Mouse (Mus musculus): ENCODE results near the gene Wtap.
"Not testable (repeated sequence)": the region's sequence is repeated elsewhere in the genome, so short reads cannot be mapped to it uniquely, and the experiment has no call there.

Gene Wtap

GRCm38 (mm10) chr17:12960331-12960873 lies 33.6 kb downstream of the Wtap start, which contains the start of gene Acat2:
Acat2 (minus strand) TSS chr17:12960747.
- DNase-seq = peak; percentile 97

- DNase-seq = not testable (repeated sequence)
Measured at GRCm38 (mm10) chr17:12959377-12959776, 34.6 kb downstream of the Wtap start.

GRCm38 (mm10) chr17:12956664-12957063 lies 37.3 kb downstream of the Wtap start:
- DNase-seq = no peak

DNA sequence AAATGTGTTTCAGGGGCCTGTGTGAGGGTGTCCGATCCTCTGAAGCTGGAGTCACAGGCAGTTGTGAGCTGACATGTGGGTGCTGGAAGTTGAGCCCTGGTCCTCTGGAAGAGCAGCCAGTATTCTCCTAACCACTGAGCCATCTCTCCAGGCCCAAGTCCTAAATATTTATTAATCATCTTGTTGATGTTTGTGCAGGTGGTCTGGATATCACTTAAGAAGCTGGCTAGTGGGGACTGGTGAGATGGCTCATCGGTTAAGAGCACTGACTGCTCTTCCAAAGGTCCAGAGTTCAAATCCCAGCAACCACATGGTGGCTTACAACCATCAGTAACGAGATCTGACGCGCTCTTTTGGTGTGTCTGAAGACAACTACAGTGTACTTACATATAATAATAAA lies 44.3 kb downstream of the Wtap start:
- no peak for DNase-seq

DNA sequence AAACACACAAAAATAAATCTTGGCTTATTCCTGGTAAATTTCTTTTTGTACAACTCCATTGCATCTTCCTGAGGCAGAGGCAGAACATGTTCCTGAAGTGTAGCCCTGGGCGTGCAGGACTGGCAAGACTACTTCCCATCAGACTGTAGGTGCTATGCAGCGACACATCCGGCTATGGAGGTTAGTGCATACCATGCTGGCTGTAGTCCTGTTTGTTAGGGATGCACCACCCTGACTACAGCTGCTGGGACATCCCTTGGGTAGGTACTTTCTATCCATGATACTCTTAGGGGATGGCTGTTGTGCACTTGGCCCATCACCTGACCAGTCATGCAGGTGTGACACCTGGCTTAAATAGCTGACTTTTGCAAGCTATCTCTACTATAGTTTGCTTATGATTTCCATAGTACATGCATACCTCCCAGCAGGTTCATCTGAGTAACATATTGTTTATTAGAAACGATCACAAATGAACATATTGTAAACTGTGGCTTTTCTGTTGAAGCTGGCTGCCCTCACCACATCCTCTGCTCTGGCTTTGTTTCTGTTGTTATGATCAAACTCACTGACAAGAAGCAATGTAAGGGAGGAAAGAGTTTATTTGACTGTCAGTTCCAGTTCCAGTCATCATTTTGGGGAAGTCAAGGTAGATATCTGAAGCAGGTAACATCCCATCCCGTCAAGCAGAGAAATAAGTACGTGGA lies 51.4 kb downstream of the Wtap start:
- no peak for DNase-seq

- no peak for DNase-seq
Measured at GRCm38 (mm10) chr17:12941543-12942260, 52.3 kb downstream of the Wtap start.

DNA sequence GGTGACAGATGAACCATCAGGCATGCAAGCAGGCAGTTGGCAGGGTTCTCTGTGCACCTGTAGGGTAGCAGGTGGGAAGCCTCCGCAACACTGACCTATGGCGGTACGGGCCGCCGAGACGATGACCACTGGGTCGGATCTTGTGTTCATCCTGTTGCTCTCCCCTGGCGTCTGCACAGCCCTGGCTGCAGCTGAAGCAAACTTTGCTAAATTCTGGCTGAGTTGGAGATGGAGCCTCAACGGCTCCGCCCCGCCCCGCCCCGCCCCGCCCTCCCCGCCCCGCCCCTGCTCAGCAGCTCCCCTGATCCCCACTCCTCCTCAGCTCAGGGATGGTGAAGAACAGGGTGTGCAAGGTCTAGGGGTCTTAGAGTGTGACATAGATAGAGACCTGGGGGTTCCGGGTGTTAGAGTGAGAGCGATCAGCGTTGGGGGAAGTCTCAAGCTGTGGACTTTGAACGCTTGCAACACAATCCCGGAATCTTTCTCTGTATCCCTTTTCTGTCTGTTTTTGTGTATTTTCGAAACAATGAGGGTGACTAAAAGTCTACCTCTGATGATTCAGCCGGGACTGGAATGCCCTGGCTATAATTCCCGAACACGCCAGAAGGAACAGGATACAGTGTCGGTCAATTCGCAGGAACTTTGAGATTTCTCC lies 53.7 kb downstream of the Wtap start, which contains the start of gene Acat3:
TSS of gene Acat3 (minus strand) at position 450 of the 655 bp plus-strand sequence.
- DNase-seq = no peak

- not testable (repeated sequence) for DNase-seq
Measured at GRCm38 (mm10) chr17:12939377-12940148, 54.4 kb downstream of the Wtap start.

- DNase-seq = no peak
Measured at GRCm38 (mm10) chr17:12938077-12938476, 55.9 kb downstream of the Wtap start.

DNA sequence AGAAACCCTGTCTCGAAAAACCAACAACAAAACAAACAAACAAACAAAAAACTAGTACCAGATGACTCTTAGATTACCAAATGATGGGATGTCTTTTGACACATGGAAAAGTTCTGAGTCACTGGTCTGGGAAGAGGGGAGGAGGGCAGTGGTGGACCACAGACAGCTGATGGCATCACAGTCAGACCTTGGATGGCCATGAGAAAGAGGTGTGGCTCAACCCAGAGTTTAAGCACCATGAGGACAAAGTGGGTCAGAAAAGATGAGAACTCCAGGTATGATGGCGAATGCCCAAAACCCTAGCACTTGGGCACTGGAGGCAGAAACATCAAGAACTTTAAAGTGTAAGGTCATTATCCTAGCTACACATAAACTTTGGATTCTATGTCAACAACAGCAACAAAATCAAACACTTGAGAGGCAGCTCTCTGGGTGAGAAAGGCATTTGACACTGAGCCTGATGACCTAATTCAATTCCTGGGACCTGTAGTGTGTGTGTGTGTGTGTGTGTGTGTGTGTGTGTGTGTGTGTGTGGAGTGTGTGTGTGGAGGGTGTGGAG lies 56.5 kb downstream of the Wtap start:
- no peak for DNase-seq

- no peak for DNase-seq
Measured at GRCm38 (mm10) chr17:12935719-12936118, 58.2 kb downstream of the Wtap start.

- not testable (repeated sequence) for DNase-seq
Measured at GRCm38 (mm10) chr17:12931576-12931975, 62.4 kb downstream of the Wtap start.

- DNase-seq = no peak
Measured at GRCm38 (mm10) chr17:12925703-12926180, 68.2 kb downstream of the Wtap start.

GRCm38 (mm10) chr17:12925001-12925400 lies 69.0 kb downstream of the Wtap start:
- DNase-seq = no peak

GRCm38 (mm10) chr17:12921073-12921472 lies 72.9 kb downstream of the Wtap start:
- DNase-seq = no peak

All from thymus, postnatal 4 days (tissue).